Mouse (Mus musculus): ENCODE data around the gene Vmn1r1.
"Not testable (repeated sequence)": the region's sequence is repeated elsewhere in the genome, so short reads cannot be mapped to it uniquely, and the experiment has no call there.

Vmn1r1 gene

DNA sequence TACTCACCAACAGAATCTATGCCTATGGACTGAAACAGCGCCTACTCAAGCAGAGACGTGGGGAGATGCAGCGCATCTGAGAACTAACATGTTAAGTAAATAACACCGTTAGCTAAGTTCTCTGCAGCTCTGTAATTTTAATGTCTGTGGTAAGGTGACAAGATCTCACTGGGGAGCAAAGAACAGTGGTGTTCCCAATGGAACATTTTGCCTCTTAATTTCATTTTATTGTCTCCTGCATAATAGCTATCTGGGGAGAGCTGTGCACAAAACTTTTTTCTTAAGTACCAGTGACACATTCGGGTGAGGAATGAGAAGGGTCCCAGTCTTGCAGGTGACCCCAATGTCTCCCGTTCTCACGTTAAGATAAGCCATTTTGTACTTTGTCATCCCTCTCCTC lies at the start of gene Vmn1r1:
Gene Vmn1r1 (minus strand): TSS at position 101 of the 400 bp plus-strand sequence.
- in situ Hi-C loops (cut with MseI, MboI) = no loop called here

DNA sequence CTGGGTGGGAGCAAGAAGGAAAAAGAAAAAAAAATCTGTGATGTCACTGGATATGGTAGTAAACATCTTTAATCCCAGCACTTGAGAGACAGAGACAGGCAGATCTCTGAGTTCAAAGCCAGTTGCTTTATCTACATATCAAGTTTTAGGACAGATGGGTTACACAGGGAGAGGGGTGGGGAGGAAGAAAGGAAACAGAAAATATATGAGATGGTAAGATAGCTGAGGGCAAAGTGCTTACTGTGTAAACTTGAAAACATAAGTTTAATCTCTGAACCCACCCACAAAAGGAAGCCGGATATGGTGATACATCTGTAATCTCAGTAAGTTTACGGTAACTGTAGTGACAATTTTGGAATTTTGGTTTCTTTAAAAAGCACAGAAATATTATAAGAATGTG lies 46.0 kb upstream of the Vmn1r1 start:
- in situ Hi-C loops (cut with MseI, MboI) = no loop called here

DNA sequence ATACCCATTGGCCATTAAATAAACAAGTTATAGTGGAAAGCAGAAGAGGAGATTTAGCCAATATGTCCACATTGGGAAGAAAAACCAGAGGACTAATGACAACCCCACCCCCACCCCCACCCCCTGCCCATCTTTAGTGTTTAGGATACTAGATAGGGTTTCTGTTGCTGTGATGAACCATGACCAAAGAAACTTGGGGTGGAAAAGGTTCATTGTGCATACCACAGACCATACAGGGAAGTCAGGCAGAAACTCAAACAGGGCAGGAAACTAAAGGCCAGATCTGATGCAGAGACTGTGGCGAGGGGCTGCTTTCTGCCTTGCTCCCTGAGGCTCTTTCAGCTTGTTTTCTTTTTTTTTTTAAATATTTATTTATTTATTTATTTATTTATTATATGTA lies 28.3 kb upstream of the Vmn1r1 start:
- in situ Hi-C loops (cut with MseI, MboI) = no loop called here

DNA sequence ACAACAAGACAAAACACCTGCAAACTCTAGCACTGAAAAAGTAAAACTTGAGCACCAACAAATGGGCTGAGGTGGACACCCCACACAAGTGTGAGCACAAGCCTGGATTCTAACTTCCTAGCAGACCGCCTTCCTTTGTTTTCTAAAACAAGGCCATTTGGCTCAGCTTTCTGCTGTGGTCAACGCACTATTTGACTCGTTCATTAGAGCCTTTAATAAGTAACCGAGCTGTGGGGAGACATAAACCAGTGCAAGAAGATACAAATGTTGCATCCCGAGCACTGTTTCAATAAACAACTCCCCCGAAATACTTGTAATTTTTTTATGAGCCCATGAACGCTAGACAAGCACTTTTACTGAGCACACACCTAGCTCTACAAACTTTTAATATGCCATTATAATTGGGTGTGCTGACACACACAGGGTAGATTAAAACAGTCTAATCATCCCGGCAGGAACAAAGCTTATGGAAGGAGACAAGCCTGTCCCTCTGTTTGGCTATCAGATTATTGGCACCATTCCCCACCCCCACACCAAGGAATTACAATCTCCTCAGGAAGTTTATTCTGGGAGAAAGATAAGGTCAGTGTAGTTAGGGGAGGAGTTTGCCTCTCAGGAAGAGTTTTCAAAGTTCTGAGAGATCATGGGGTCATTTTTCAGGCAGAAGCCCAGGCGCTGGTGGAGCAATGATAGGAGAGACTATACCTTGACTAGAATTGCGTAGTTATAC lies 27.7 kb upstream of the Vmn1r1 start:
- in situ Hi-C loops (cut with MseI, MboI) = no loop called here

GRCm38 (mm10) chr1:182191181-182191580 lies 26.9 kb upstream of the Vmn1r1 start:
- in situ Hi-C loops (cut with MseI, MboI) = no loop called here

- in situ Hi-C loops (cut with MseI, MboI) = no loop called here
These were observed 25.6 kb upstream of the Vmn1r1 start for GRCm38 (mm10) chr1:182189669-182190440.

DNA sequence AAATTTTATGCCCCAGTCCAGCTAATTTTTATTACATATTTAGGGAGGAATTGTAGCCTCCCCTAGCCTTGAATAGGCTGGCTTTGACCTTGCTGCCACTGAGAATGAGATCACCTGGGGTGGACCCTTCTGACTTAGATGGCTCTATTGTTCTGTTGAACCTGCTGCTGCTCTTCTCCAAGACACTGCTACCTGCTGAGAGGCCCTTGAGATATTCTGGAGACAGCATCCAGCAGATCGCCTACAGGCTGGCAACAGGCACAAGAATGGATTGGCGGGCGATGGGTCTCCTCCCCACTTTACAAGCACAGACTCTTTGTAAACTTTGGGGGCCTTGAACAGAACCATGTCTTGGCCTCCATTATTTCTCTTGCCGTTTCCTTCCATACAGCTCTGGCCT lies 18.2 kb upstream of the Vmn1r1 start:
- in situ Hi-C loops (cut with MseI, MboI) = not testable (repeated sequence)

- in situ Hi-C loops (cut with MseI, MboI) = no loop called here
These were observed 17.4 kb upstream of the Vmn1r1 start for GRCm38 (mm10) chr1:182181456-182182305.

GRCm38 (mm10) chr1:182176985-182177384 lies 12.7 kb upstream of the Vmn1r1 start:
- in situ Hi-C loops (cut with MseI, MboI) = not testable (repeated sequence)

DNA sequence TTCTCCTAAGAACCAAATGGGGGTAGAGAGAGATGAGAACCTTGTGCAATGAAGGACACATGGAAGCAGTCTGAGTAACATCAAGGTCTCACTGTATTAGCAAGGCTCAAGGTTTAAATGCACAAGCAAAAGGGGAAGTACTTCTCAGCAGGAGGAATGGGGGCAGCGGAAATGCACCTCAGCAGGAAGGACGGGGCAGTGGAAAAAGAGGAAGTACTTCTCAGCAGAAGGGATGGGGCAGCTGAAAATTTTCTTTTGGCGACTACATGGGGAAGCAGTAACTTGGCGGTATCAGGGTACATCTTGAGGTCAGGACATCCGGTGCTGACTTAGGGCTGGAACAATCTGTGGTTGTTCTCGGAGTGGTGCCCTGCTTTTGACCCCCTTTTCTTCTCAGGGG lies 5.9 kb upstream of the Vmn1r1 start:
- in situ Hi-C loops (cut with MseI, MboI) = not testable (repeated sequence)

DNA sequence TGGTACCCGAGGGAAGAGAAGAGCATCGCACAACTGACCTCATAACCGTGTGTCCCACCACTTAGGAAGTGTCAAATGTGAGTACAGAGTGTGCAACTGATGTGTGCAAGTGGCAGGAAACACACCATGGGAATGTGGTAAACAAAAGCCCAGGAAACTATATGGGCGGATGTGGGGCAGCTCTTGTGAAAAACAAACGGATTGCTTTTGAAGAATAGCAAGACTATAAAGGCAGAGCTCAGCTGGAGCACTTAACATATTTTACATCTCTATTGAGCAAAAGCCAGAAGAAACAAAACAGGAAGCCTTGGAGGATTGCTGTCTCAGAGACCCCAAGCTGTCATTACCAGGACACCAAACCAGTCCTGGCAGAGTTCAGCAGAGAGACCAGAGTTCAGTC lies 1.3 kb downstream of the Vmn1r1 start:
- in situ Hi-C loops (cut with MseI, MboI) = no loop called here

DNA sequence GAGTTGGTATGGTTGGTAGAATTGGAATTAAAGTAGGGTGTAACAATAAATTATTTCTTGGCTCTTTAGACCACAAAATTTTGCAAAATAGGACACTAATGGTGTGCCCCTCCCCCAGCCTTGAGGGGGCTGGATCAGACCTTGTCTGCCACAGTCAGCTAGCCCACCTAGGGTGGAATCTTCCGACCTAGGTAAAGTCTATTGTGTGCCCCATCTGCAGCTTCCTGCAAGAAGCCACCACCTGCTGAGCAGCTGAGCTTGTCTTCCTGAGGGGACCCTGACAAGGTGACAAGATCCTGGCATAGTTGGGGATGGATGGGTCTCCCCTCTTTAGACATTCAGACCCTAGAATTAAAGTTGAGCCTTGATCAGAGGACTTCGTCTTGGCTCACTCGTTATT lies 4.7 kb downstream of the Vmn1r1 start:
- in situ Hi-C loops (cut with MseI, MboI) = no loop called here

GRCm38 (mm10) chr1:182157734-182158133 lies 6.6 kb downstream of the Vmn1r1 start:
- in situ Hi-C loops (cut with MseI, MboI) = no loop called here

DNA sequence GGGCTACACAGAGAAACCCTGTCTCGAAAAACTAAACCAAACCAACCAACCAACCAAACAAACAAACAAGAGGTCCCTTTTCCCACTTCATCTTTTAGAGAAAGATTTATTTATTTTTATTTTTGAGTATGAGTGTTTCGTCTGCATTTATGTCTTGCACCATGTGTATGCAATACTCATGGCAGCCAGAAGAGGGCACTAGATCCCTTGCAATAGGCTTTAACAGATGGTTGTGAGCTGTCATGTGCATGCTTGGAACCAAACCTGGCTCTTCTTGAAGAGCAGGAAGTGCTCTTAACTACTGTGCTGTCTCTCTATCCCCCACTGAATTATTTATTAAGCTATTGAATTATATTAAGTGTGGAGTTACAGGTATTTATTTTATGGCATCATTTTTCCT lies 14.3 kb downstream of the Vmn1r1 start:
- in situ Hi-C loops (cut with MseI, MboI) = loop anchor here (10.0 kb wide), 1 partner anchor 165 kb away; no protein-coding TSS in a partner anchor

DNA sequence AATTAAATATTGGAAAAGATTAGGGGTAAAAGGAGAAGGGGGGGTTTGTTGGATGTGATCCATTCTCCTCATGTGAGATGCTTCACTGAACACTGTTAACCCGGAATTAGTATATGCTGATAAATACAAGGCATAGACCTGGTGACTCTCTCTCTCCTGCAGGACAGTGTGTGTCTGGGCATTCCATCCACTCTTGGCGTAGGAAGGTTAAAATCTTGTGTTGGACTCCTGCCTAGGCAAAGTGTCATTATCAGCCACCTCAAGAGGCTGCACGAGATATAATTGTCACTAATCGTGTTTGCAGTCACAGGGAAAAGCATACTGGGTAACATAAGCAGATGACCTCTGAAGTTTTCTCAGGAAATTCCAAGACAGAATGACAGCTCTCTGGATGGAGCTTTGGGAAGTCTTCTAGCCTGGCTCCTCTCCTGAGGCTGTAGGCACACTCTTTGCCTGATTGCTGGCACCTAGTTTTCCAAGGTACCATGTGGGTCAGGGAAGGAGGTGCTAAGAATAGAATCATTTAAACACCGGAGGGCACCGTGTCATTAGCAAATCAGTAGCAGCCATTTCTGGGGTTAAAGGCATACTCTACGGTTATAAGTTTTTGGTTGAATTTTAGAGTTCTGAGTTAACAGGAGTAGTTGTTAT lies 15.3 kb downstream of the Vmn1r1 start:
- in situ Hi-C loops (cut with MseI, MboI) = loop anchor here (10.0 kb wide), 1 partner anchor 166 kb away; no protein-coding TSS in a partner anchor

DNA sequence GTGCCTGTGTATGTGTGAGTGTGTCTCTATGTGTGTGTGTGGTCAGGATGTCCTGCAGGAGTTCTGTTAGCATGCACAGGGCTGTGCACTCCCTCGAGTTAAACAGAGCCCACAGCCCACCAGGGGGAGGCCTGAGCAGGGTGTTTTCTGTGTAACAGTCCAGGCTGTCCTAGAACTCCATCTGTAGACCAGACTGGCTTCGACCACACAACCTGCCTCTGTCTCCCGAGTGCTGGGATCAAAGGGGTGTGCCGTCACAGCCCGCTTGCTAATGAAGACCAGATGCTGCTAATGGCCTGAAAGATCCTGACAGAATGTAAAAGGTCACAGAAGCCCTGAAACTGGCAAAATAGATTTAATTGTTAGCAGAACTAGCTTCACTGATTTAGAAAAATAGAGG lies 18.7 kb downstream of the Vmn1r1 start:
- in situ Hi-C loops (cut with MseI, MboI) = loop anchor here (10.0 kb wide), 1 partner anchor 169 kb away; no protein-coding TSS in a partner anchor

GRCm38 (mm10) chr1:182143288-182143687 lies 21.0 kb downstream of the Vmn1r1 start:
- in situ Hi-C loops (cut with MseI, MboI) = loop anchor here (10.0 kb wide), 1 partner anchor 172 kb away; no protein-coding TSS in a partner anchor

- in situ Hi-C loops (cut with MseI, MboI) = loop anchor here (10.0 kb wide), 1 partner anchor 172 kb away; no protein-coding TSS in a partner anchor
These were observed 21.6 kb downstream of the Vmn1r1 start for GRCm38 (mm10) chr1:182142725-182143124.

- in situ Hi-C loops (cut with MseI, MboI) = loop anchor here (10.0 kb wide), 1 partner anchor 174 kb away; no protein-coding TSS in a partner anchor
These were observed 23.9 kb downstream of the Vmn1r1 start for GRCm38 (mm10) chr1:182140370-182140769.

GRCm38 (mm10) chr1:182139937-182140336 lies 24.3 kb downstream of the Vmn1r1 start:
- in situ Hi-C loops (cut with MseI, MboI) = loop anchor here (10.0 kb wide), 1 partner anchor 175 kb away; no protein-coding TSS in a partner anchor

DNA sequence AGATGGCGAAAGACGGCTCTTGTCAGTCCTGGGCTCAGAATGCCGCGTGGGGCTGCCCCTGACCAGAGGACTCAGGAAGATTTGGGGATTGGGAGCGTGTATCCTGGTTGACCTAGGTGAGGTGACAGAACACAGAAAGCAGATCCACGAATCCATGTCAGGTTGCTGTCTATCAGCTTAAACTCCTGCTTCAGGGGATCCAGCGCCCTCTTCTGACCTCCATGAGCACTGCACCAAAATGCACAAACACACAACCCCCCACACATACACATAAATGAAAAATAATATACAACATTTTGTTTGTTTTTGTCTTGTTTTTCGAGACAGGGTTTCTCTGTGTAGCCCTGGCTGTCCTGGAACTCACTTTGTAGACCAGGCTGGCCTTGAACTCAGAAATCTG lies 26.1 kb downstream of the Vmn1r1 start:
- in situ Hi-C loops (cut with MseI, MboI) = no loop called here

All from mouse trophoblast stem cell (cell line).